Mouse (Mus musculus) olfactory bulb, adult 2 months (tissue): ENCODE data around the gene Grasp.

Experiments used
- CTCF ChIP-seq: fragments of 200-500 bp; IDR thresholded peaks from 2 replicates; pipeline ENCODE4 v1.5.1; 2012; ENCODE audit warnings: low read depth, mild to moderate bottlenecking, low read length, moderate library complexity; ENCODE audit not compliant: insufficient read depth
- POLR2A ChIP-seq: fragments of 200-500 bp; IDR thresholded peaks from 2 replicates; pipeline ENCODE4 v1.6.1; 2012; ENCODE audit warnings: mild to moderate bottlenecking, low read depth, low read length, moderate library complexity; ENCODE audit not compliant: insufficient read depth

- TF ChIP-seq CTCF = no peak
- no peak for TF ChIP-seq POLR2A
Observed at GRCm38 (mm10) chr15:101234611-101235341, 10.8 kb downstream of the Grasp start.
